22 mouse cellular contexts compared by ENCODE assay signal in genomic region chr1:168260391-168260790, GRCm38 (mm10).
DNase-seq lines count a peak whose midpoint lies in the region; ATAC-seq and TF ChIP-seq lines count a peak whose summit lies in the region.
"Had no signal": no experiment of that assay in that cellular context is flagged by ENCODE, and none has a peak within 500 bp of the region (broad histone marks: within the 10 kb centered on the region; RNA-seq: fewer than 3 reads in every experiment).

No protein-coding gene starts in this region.

- no peak overlapping the region for H3K9ac ChIP-seq in lung, postnatal 0 days (replicated peaks; ENCODE audit: low read depth)
- no peak overlapping the region for H3K9ac ChIP-seq in hindbrain, embryonic 11.5 days (ENCODE audit: low read depth, low read length)
- H3K9ac ChIP-seq: embryonic facial prominence, embryonic 13.5 days; hindbrain, embryonic 15.5 days had no signal

- H3K36me3 ChIP-seq in lung, postnatal 0 days (ENCODE audit: insufficient read depth, low read length), result no peaks in the 10 kb centered on the region
- H3K36me3 ChIP-seq in hindbrain, embryonic 11.5 days (ENCODE audit: control insufficient read depth, insufficient read depth, low read length), result no peaks in the 10 kb centered on the region
- H3K36me3 ChIP-seq: embryonic facial prominence, embryonic 13.5 days; hindbrain, embryonic 15.5 days had no signal

- TF ChIP-seq CTCF in lung, postnatal 0 days (IDR thresholded peaks at IDR 0.05), result no peak

- no peak overlapping the region for H3K27ac ChIP-seq in lung, postnatal 0 days (ENCODE audit: low read length)
- no peak overlapping the region for H3K27ac ChIP-seq in hindbrain, embryonic 11.5 days (ENCODE audit: low read depth, low read length)
- H3K27ac ChIP-seq: embryonic facial prominence, embryonic 13.5 days; forebrain, embryonic 10.5 days; hindbrain, embryonic 15.5 days; kidney, postnatal 0 days had no signal

- TF ChIP-seq EP300 in lung, postnatal 0 days (IDR thresholded peaks at IDR 0.05), result no peak

- peak; percentile 23 for DNase-seq in adrenal gland, postnatal 14 days
- no peak for DNase-seq in adrenal gland, postnatal 4 days (ENCODE audit: low spot score in 2 of 2)
- peak; percentile 26 for DNase-seq in lung, postnatal 0 days (ENCODE audit: low spot score)
- no peak for DNase-seq in lung, postnatal 14 days
- peak; percentile 90 for DNase-seq in NIH3T3 (ENCODE audit: low read depth)
- peak; percentile 31 for DNase-seq in skeletal muscle tissue, adult 2 months (ENCODE audit: low read depth, low spot score)
- no peak for DNase-seq in frontal cortex, postnatal 36 days (ENCODE audit: low spot score in 2 of 2)
- DNase-seq in hindbrain, embryonic 11.5 days (ENCODE audit: low spot score), result no peak
- DNase-seq: cerebellum, adult 11-12 months; cerebellum, adult 9-10 months; cerebellum, postnatal 25 days; gastrocnemius, postnatal 14 days; heart, postnatal 10 days; kidney, adult 9 months had no signal

- no peak overlapping the region for H3K4me3 ChIP-seq in lung, postnatal 0 days (ENCODE audit: low read depth, low read length)
- H3K4me3 ChIP-seq in hindbrain, embryonic 11.5 days (ENCODE audit: low read depth, low read length), result no peak overlapping the region
- H3K4me3 ChIP-seq: embryonic facial prominence, embryonic 13.5 days; forebrain, embryonic 10.5 days; hindbrain, embryonic 15.5 days had no signal

- H3K9me3 ChIP-seq in lung, postnatal 0 days (ENCODE audit: low read length), result no peaks in the 10 kb centered on the region
- H3K9me3 ChIP-seq in hindbrain, embryonic 11.5 days (ENCODE audit: control insufficient read depth, low read length), result no peaks in the 10 kb centered on the region
- H3K9me3 ChIP-seq: embryonic facial prominence, embryonic 13.5 days; forebrain, embryonic 10.5 days; hindbrain, embryonic 15.5 days had no signal

- H3K4me2 ChIP-seq in lung, postnatal 0 days (replicated peaks; ENCODE audit: low read depth, low read length), result no peak overlapping the region
- no peak overlapping the region for H3K4me2 ChIP-seq in hindbrain, embryonic 11.5 days (replicated peaks; ENCODE audit: low read depth, low read length)
- H3K4me2 ChIP-seq: embryonic facial prominence, embryonic 13.5 days; hindbrain, embryonic 15.5 days had no signal

- ATAC-seq in lung, postnatal 0 days, result no peak
- no peak for ATAC-seq in hindbrain, embryonic 11.5 days (ENCODE audit: low FRiP score)
- ATAC-seq: activated CD4-positive, CD25-positive, alpha-beta regulatory T cell, adult 4 months; forebrain, embryonic 14.5 days; intestine, embryonic 16.5 days; Patski had no signal

- WGBS in lung, postnatal 0 days, result 76% methylated on average over 3 of the region's 3 CpGs
- 89% methylated on average over 3 of the region's 3 CpGs for WGBS in hindbrain, embryonic 11.5 days

- no peaks in the 10 kb centered on the region for H3K4me1 ChIP-seq in lung, postnatal 0 days (ENCODE audit: insufficient read depth, low read depth, low read length)
- H3K4me1 ChIP-seq in hindbrain, embryonic 11.5 days (replicated peaks; ENCODE audit: control insufficient read depth, insufficient read depth, low read length), result no peaks in the 10 kb centered on the region

- H3K27me3 ChIP-seq in lung, postnatal 0 days (replicated peaks; ENCODE audit: insufficient read depth, low read length), result no peaks in the 10 kb centered on the region
- no peaks in the 10 kb centered on the region for H3K27me3 ChIP-seq in hindbrain, embryonic 11.5 days (ENCODE audit: control insufficient read depth, insufficient read depth, low read length)
- H3K27me3 ChIP-seq: embryonic facial prominence, embryonic 13.5 days; hindbrain, embryonic 15.5 days; Patski had no signal

Comparison
In these comparisons a context has a peak if more than half of its experiments do, and no peak if none do; other contexts are left out.
1. DNase-seq: peak in adrenal gland, postnatal 14 days (single experiment), lung, postnatal 0 days (single experiment), NIH3T3 (single experiment) and skeletal muscle tissue, adult 2 months (single experiment); none in adrenal gland, postnatal 4 days (0 of 2), lung, postnatal 14 days (single experiment), frontal cortex, postnatal 36 days (0 of 2) and hindbrain, embryonic 11.5 days (single experiment).